Comparison of ENCODE assay signal across 8 mouse cellular contexts in genomic region chr17:26948316-26949050, GRCm38 (mm10). TPM values are rescaled to one million over a fixed set of nuclear protein-coding genes. Genes with fewer than 3 reads are reported as not detected.
DNase-seq lines count a peak whose midpoint lies in the region; ATAC-seq and TF ChIP-seq lines count a peak whose summit lies in the region.

No protein-coding gene starts in this region.

- H3K36me3 ChIP-seq in heart, embryonic 10.5 days: no peaks in the 10 kb centered on the region
- H3K36me3 ChIP-seq in kidney, embryonic 14.5 days (ENCODE audit: control insufficient read depth, insufficient read depth, low read length): no peaks in the 10 kb centered on the region
- no peaks in the 10 kb centered on the region for H3K36me3 ChIP-seq in lung, embryonic 14.5 days (ENCODE audit: insufficient read depth)

- WGBS in heart, embryonic 10.5 days: under 1% methylated on average over 44 of the region's 87 CpGs
- 0% methylated on average over 32 of the region's 87 CpGs for WGBS in kidney, embryonic 14.5 days
- WGBS in lung, embryonic 14.5 days: under 1% methylated on average over 52 of the region's 87 CpGs

- no peak for ATAC-seq in kidney, embryonic 14.5 days (ENCODE audit: low FRiP score, low TSS enrichment)
- no peak for ATAC-seq in lung, embryonic 14.5 days (ENCODE audit: insufficient read depth)
- ATAC-seq in monocyte, adult 5-6 weeks (replicated peaks; ENCODE audit: insufficient number of reproducible peaks, low FRiP score, low TSS enrichment, poor library complexity, severe bottlenecking): no peak

- peaks cover 77% of the 10 kb centered on the region for H3K4me1 ChIP-seq in heart, embryonic 10.5 days
- H3K4me1 ChIP-seq in kidney, embryonic 14.5 days (ENCODE audit: control insufficient read depth, insufficient read depth, low read length): peaks cover 69% of the 10 kb centered on the region
- H3K4me1 ChIP-seq in lung, embryonic 14.5 days (ENCODE audit: insufficient read depth): peaks cover 44% of the 10 kb centered on the region

- no peak for TF ChIP-seq CTCF in lung, embryonic 14.5 days (IDR thresholded peaks at IDR 0.05; ENCODE audit: low read depth)

- H3K27me3 ChIP-seq in heart, embryonic 10.5 days (ENCODE audit: insufficient read depth, poor library complexity, severe bottlenecking): no peaks in the 10 kb centered on the region
- no peaks in the 10 kb centered on the region for H3K27me3 ChIP-seq in kidney, embryonic 14.5 days (ENCODE audit: control insufficient read depth, insufficient read depth, low read length)
- H3K27me3 ChIP-seq in lung, embryonic 14.5 days (ENCODE audit: insufficient read depth, low read length): no peaks in the 10 kb centered on the region

- H3K27ac ChIP-seq in heart, embryonic 10.5 days: peak overlapping the region; percentile 88
- H3K27ac ChIP-seq in kidney, embryonic 14.5 days (ENCODE audit: low read depth, low read length): peak overlapping the region; percentile 9
- peak overlapping the region; percentile 58; the same call in 1 of the 2 replicates for H3K27ac ChIP-seq in lung, embryonic 14.5 days (ENCODE audit: low read depth)

- H3K4me3 ChIP-seq in heart, embryonic 10.5 days: peak overlapping the region; percentile 82
- H3K4me3 ChIP-seq in kidney, embryonic 14.5 days (ENCODE audit: low read length): peak overlapping the region; percentile 64
- H3K4me3 ChIP-seq in lung, embryonic 14.5 days (ENCODE audit: low read depth, low read length): peak overlapping the region; percentile 64

- H3K4me2 ChIP-seq in kidney, embryonic 14.5 days (replicated peaks; ENCODE audit: low read depth, low read length): peak overlapping the region; percentile 99
- H3K4me2 ChIP-seq in lung, embryonic 14.5 days: peak overlapping the region; percentile 96

- no peaks in the 10 kb centered on the region for H3K9me3 ChIP-seq in heart, embryonic 10.5 days
- no peaks in the 10 kb centered on the region for H3K9me3 ChIP-seq in kidney, embryonic 14.5 days (ENCODE audit: control insufficient read depth, low read length)
- no peaks in the 10 kb centered on the region for H3K9me3 ChIP-seq in lung, embryonic 14.5 days (ENCODE audit: low read depth, low read length)

- DNase-seq in 416B (ENCODE audit: low read depth): peak; percentile 37
- DNase-seq in CD4-positive, CD25-positive, alpha-beta regulatory T cell, adult 2 months (ENCODE audit: low read depth, low spot score): peak; percentile 55
- DNase-seq in cerebellum, postnatal 10 days: peak; percentile 73 to 77
- DNase-seq in heart, embryonic 10.5 days (ENCODE audit: low spot score): no peak
- peak; percentile 54 for DNase-seq in lung, embryonic 14.5 days
- DNase-seq in right cerebral cortex, adult 2 months (ENCODE audit: low spot score in 2 of 2): peak; percentile 55 to 68

- H3K9ac ChIP-seq in kidney, embryonic 14.5 days (ENCODE audit: low read depth, low read length): peak overlapping the region; percentile 79
- peak overlapping the region; percentile 77 for H3K9ac ChIP-seq in lung, embryonic 14.5 days

RNA-seq across cellular contexts. Expression of gene Syngap1, which starts 7.4 kb away (rescaled TPM):
- polyA plus RNA-seq in heart, embryonic 10.5 days (2016; fragmentation: Nextera tagmentation; extraction: Ambion mirVana): 0.86 and 1.6 TPM in 2 replicates
- polyA plus RNA-seq in kidney, embryonic 14.5 days (2014; fragmentation: Nextera tagmentation; extraction: Ambion mirVana): 2.6 and 3.5 TPM in 2 replicates
- polyA plus RNA-seq in lung, embryonic 14.5 days (2014; fragmentation: Nextera tagmentation; extraction: Ambion mirVana): 1.8 and 2.0 TPM in 2 replicates
- total RNA-seq in monocyte, adult 5-6 weeks (2017): 0.76 to 3.9 TPM (median 0.96 TPM) in 3 replicates

RNA-seq across cellular contexts. Expression of gene Cuta, which starts 9.1 kb away (rescaled TPM):
- polyA plus RNA-seq in heart, embryonic 10.5 days (2016; fragmentation: Nextera tagmentation; extraction: Ambion mirVana): 155 and 167 TPM in 2 replicates
- polyA plus RNA-seq in kidney, embryonic 14.5 days (2014; fragmentation: Nextera tagmentation; extraction: Ambion mirVana): 164 and 182 TPM in 2 replicates
- polyA plus RNA-seq in lung, embryonic 14.5 days (2014; fragmentation: Nextera tagmentation; extraction: Ambion mirVana): 163 TPM in 2 replicates
- 22.8 to 35.9 TPM (median 25.9 TPM) in 3 replicates for total RNA-seq in monocyte, adult 5-6 weeks (2017)

RNA-seq across cellular contexts. Expression of gene Phf1, which starts 15.6 kb away (rescaled TPM):
- 6.0 and 7.3 TPM in 2 replicates for polyA plus RNA-seq in heart, embryonic 10.5 days (2016; fragmentation: Nextera tagmentation; extraction: Ambion mirVana)
- polyA plus RNA-seq in kidney, embryonic 14.5 days (2014; fragmentation: Nextera tagmentation; extraction: Ambion mirVana): 6.0 TPM in 2 replicates
- 5.1 and 7.5 TPM in 2 replicates for polyA plus RNA-seq in lung, embryonic 14.5 days (2014; fragmentation: Nextera tagmentation; extraction: Ambion mirVana)
- 26.2 to 57.6 TPM (median 30.0 TPM) in 3 replicates for total RNA-seq in monocyte, adult 5-6 weeks (2017)

RNA-seq across cellular contexts. Expression of gene Zbtb9, which starts 24.5 kb away (rescaled TPM):
- polyA plus RNA-seq in heart, embryonic 10.5 days (2016; fragmentation: Nextera tagmentation; extraction: Ambion mirVana): 12.5 and 14.6 TPM in 2 replicates
- 6.3 and 12.8 TPM in 2 replicates for polyA plus RNA-seq in kidney, embryonic 14.5 days (2014; fragmentation: Nextera tagmentation; extraction: Ambion mirVana)
- 13.3 TPM in 2 replicates for polyA plus RNA-seq in lung, embryonic 14.5 days (2014; fragmentation: Nextera tagmentation; extraction: Ambion mirVana)
- total RNA-seq in monocyte, adult 5-6 weeks (2017): 23.5 to 34.2 TPM (median 32.3 TPM) in 3 replicates

RNA-seq across cellular contexts. Expression of gene Kifc5b, which starts 31.6 kb away (rescaled TPM):
- polyA plus RNA-seq in heart, embryonic 10.5 days (2016; fragmentation: Nextera tagmentation; extraction: Ambion mirVana): 6.7 and 8.3 TPM in 2 replicates
- 6.9 and 11.2 TPM in 2 replicates for polyA plus RNA-seq in kidney, embryonic 14.5 days (2014; fragmentation: Nextera tagmentation; extraction: Ambion mirVana)
- polyA plus RNA-seq in lung, embryonic 14.5 days (2014; fragmentation: Nextera tagmentation; extraction: Ambion mirVana): 6.3 and 9.6 TPM in 2 replicates
- total RNA-seq in monocyte, adult 5-6 weeks (2017): 1.5 to 3.2 TPM (median 2.3 TPM) in 3 replicates

Comparison
In these comparisons a context has a peak if more than half of its experiments do, and no peak if none do; other contexts are left out.
1. H3K27ac ChIP-seq: peak in every context shown above with its lines; median percentile 88 in heart, embryonic 10.5 days; 58 in lung, embryonic 14.5 days; 9 in kidney, embryonic 14.5 days.